Mouse (Mus musculus): ENCODE results near the gene Sox10.

- no peak for TF ChIP-seq POLR2A (IDR thresholded peaks at IDR 0.05; ENCODE audit: insufficient read length, low read depth)
- no peak for TF ChIP-seq USF1 (IDR thresholded peaks at IDR 0.05; ENCODE audit: low read depth)
- no peak for TF ChIP-seq CEBPB (IDR thresholded peaks at IDR 0.05; ENCODE audit: insufficient read depth, poor library complexity, severe bottlenecking)
- no peak for TF ChIP-seq TCF3 (IDR thresholded peaks at IDR 0.05; ENCODE audit: insufficient read length, low read depth)
- no peak for TF ChIP-seq TCF12 (IDR thresholded peaks at IDR 0.05; ENCODE audit: insufficient read depth, poor library complexity, severe bottlenecking)
- TF ChIP-seq POLR2AphosphoS2 (IDR thresholded peaks at IDR 0.05; ENCODE audit: insufficient read length, low read depth): no peak
- no peak for TF ChIP-seq SRF (IDR thresholded peaks at IDR 0.05; ENCODE audit: control insufficient read depth, insufficient read length, low read depth)
- no peak for TF ChIP-seq E2F4 (IDR thresholded peaks at IDR 0.05; ENCODE audit: insufficient read depth)
- TF ChIP-seq REST (IDR thresholded peaks at IDR 0.05; ENCODE audit: insufficient read depth, insufficient read length): no peak
- no peak for TF ChIP-seq MAX (IDR thresholded peaks at IDR 0.05; ENCODE audit: low read depth)
- TF ChIP-seq MYOG (IDR thresholded peaks at IDR 0.05; ENCODE audit: control insufficient read depth in 1 of 3, insufficient read depth in 1 of 3, insufficient read length in 2 of 3, low read depth in 2 of 3): no peak
These were observed 42.9 kb downstream of the Sox10 start for GRCm38 (mm10) chr15:79122119-79122518.

All from myocyte (in vitro differentiated cells).